Mouse (Mus musculus) forebrain, embryonic 11.5 days (tissue): ENCODE data around the gene Mvp. TPM values are rescaled to one million over a fixed set of nuclear protein-coding genes. Genes with fewer than 3 reads are reported as not detected.

Source experiments
- ATAC-seq: fragments of 200-750 bp; cut with Nextera tagmentation; replicated peaks from 2 replicates; pipeline ENCODE4 v1.8.0; 2017; ENCODE audit warnings: moderate TSS enrichment; ENCODE audit not compliant: low FRiP score
- DNase-seq: peaks from one replicate; pipeline ENCODE4 v3.0.0-alpha.2; 2017; ENCODE audit warnings: low spot score
- H3K27ac ChIP-seq: fragments of 300-500 bp; sonication (generic); 2 replicates; pipeline ENCODE4 v1.5.1; 2014; ENCODE audit warnings: low read depth, low read length
- H3K27me3 ChIP-seq: fragments of 300-500 bp; sonication (generic); 2 replicates; pipeline ENCODE4 v1.6.1; 2014; ENCODE audit warnings: mild to moderate bottlenecking, low read length, mixed read lengths; ENCODE audit not compliant: control insufficient read depth, insufficient read depth
- H3K36me3 ChIP-seq: fragments of 300-500 bp; sonication (generic); 2 replicates; pipeline ENCODE4 v1.6.1; 2014; ENCODE audit warnings: mild to moderate bottlenecking, low read length, moderate library complexity, mixed read lengths; ENCODE audit not compliant: control insufficient read depth, insufficient read depth
- H3K4me1 ChIP-seq: fragments of 300-500 bp; sonication (generic); replicated peaks from 2 replicates; pipeline ENCODE4 v1.6.1; 2014; ENCODE audit warnings: low read length, mixed read lengths; ENCODE audit not compliant: control insufficient read depth, insufficient read depth
- H3K4me2 ChIP-seq: fragments of 300-500 bp; sonication (generic); 2 replicates; pipeline ENCODE4 v1.6.1; 2014; ENCODE audit warnings: low read depth, mild to moderate bottlenecking, low read length, moderate library complexity, mixed read lengths; ENCODE audit not compliant: severe bottlenecking
- H3K4me3 ChIP-seq: fragments of 300-500 bp; sonication (generic); 2 replicates; pipeline ENCODE4 v1.5.1; 2014; ENCODE audit warnings: low read depth, low read length
- H3K9ac ChIP-seq: fragments of 300-500 bp; sonication (generic); 2 replicates; pipeline ENCODE4 v1.6.1; 2014; ENCODE audit warnings: low read length
- H3K9me3 ChIP-seq: fragments of 300-500 bp; sonication (generic); 2 replicates; pipeline ENCODE4 v1.6.1; 2016; ENCODE audit warnings: low read length, mixed read lengths; ENCODE audit not compliant: control insufficient read depth
- WGBS: fragments of 180-500 bp; shearing (Covaris S2); extraction: QIAGEN DNeasy Blood & Tissue Kit; methylation state at CpG from one replicate; pipeline ENCODE4 v1.1.7; 2014; 5-methylcytosine and 5-hydroxymethylcytosine counted together
- microRNA-seq: library from miRNA; unstranded; fragments of <30 nt; microRNA quantifications from one replicate; pipeline ENCODE4, GENCODE M21; 2016; ENCODE audit not compliant: insufficient number of aligned reads
- polyA plus RNA-seq: library from polyadenylated mRNA; unstranded; fragments of >200 nt; fragmentation: Nextera tagmentation; extraction: Ambion mirVana; gene quantifications from 2 replicates; pipeline ENCODE4 v1.2.1, GENCODE M21; 2014

Mvp gene
- polyA plus RNA-seq, 1 experiment from 2014 or later: 3.9 TPM

- H3K27me3 ChIP-seq: no peaks in the 10 kb centered on the region
- no peak overlapping the region for H3K27ac ChIP-seq
- ATAC-seq (no peak), DNase-seq (no peak)
- H3K9me3 ChIP-seq: no peaks in the 10 kb centered on the region
- H3K4me2 ChIP-seq: no peak overlapping the region
- no peaks in the 10 kb centered on the region for H3K4me1 ChIP-seq
- H3K9ac ChIP-seq: no peak overlapping the region
- 50% methylated on average over 6 of the region's 6 CpGs for WGBS
- no peak overlapping the region for H3K4me3 ChIP-seq
- H3K36me3 ChIP-seq: peaks cover 6% of the 10 kb centered on the region; the same call in 1 of the 2 replicates
Observed at GRCm38 (mm10) chr7:126941171-126941570, 73.2 kb downstream of the Mvp start.

Small RNA genes within 50 kb of the gene (microRNA-seq; reads per million reads assigned to microRNA genes)
- not detected for gene Gm44343

Other genes starting within 250 kb of the Mvp start
- 1.5 and 1.9 TPM in 2 replicates for gene Gdpd3, start 248.3 kb downstream of the Mvp start, polyA plus RNA-seq
- 63.9 and 80.5 TPM in 2 replicates for gene Ypel3, start 237.7 kb downstream of the Mvp start, polyA plus RNA-seq
- 0.28 and 0.61 TPM in 2 replicates for gene Tbx6, start 233.1 kb downstream of the Mvp start, polyA plus RNA-seq
- 348 and 392 TPM in 2 replicates for gene Ppp4c, start 222.1 kb downstream of the Mvp start, polyA plus RNA-seq
- 10.2 and 10.6 TPM in 2 replicates for gene Fam57b, start 217.0 kb downstream of the Mvp start, polyA plus RNA-seq
- gene 4930451I11Rik, start 183.0 kb downstream of the Mvp start, polyA plus RNA-seq: not detected in 2 replicates
- 9.3 and 11.2 TPM in 2 replicates for gene Doc2a, start 167.2 kb downstream of the Mvp start, polyA plus RNA-seq
- gene Hirip3, start 152.6 kb downstream of the Mvp start, polyA plus RNA-seq: 29.9 and 38.8 TPM in 2 replicates
- gene Ino80e, start 152.2 kb downstream of the Mvp start, polyA plus RNA-seq: 117 and 118 TPM in 2 replicates
- 43.4 and 44.8 TPM in 2 replicates for gene Taok2, start 129.9 kb downstream of the Mvp start, polyA plus RNA-seq
- 21.3 and 24.4 TPM in 2 replicates for gene Tmem219, start 91.7 kb downstream of the Mvp start, polyA plus RNA-seq
- gene Kctd13, start 85.7 kb downstream of the Mvp start, polyA plus RNA-seq: 26.5 and 28.8 TPM in 2 replicates
- gene Asphd1, start 65.0 kb downstream of the Mvp start, polyA plus RNA-seq: 0.25 and 0.40 TPM in 2 replicates
- 6.3 and 6.7 TPM in 2 replicates for gene Sez6l2, start 64.1 kb downstream of the Mvp start, polyA plus RNA-seq
- 68.0 and 78.7 TPM in 2 replicates for gene Cdipt, start 38.7 kb downstream of the Mvp start, polyA plus RNA-seq
- gene Cdiptos, start 38.5 kb downstream of the Mvp start, polyA plus RNA-seq: 0.88 and 1.4 TPM in 2 replicates
- not detected in 2 replicates for gene Pagr1b, start 1.9 kb upstream of the Mvp start, polyA plus RNA-seq
- 60.5 and 72.4 TPM in 2 replicates for gene Pagr1a, start 2.7 kb upstream of the Mvp start, polyA plus RNA-seq
- 60.9 and 64.7 TPM in 2 replicates for gene Gm42742, start 6.5 kb upstream of the Mvp start, polyA plus RNA-seq
- gene Prrt2, start 6.6 kb upstream of the Mvp start, polyA plus RNA-seq: 9.6 and 10.3 TPM in 2 replicates
- 106 and 132 TPM in 2 replicates for gene Maz, start 12.4 kb upstream of the Mvp start, polyA plus RNA-seq
- gene Kif22, start 27.9 kb upstream of the Mvp start, polyA plus RNA-seq: 207 and 208 TPM in 2 replicates
- not detected in 2 replicates for gene Zg16, start 72.7 kb upstream of the Mvp start, polyA plus RNA-seq
- 0.47 and 0.85 TPM in 2 replicates for gene AI467606, start 76.7 kb upstream of the Mvp start, polyA plus RNA-seq
- gene Qprt, start 107.6 kb upstream of the Mvp start, polyA plus RNA-seq: 5.4 and 5.5 TPM in 2 replicates
- 0.11 and 0.12 TPM in 2 replicates for gene Spn, start 123.2 kb upstream of the Mvp start, polyA plus RNA-seq
- gene Cd2bp2, start 181.4 kb upstream of the Mvp start, polyA plus RNA-seq: 96.5 and 104 TPM in 2 replicates
- 31.7 and 36.5 TPM in 2 replicates for gene Tbc1d10b, start 193.8 kb upstream of the Mvp start, polyA plus RNA-seq
- 11.2 and 11.3 TPM in 2 replicates for gene Mylpf, start 194.3 kb upstream of the Mvp start, polyA plus RNA-seq
- gene Zfp553, start 218.4 kb upstream of the Mvp start, polyA plus RNA-seq: 41.8 and 43.3 TPM in 2 replicates
- 32.8 and 36.6 TPM in 2 replicates for gene Sept1, start 218.5 kb upstream of the Mvp start, polyA plus RNA-seq
- gene Zfp771, start 229.7 kb upstream of the Mvp start, polyA plus RNA-seq: 53.8 and 62.5 TPM in 2 replicates
- gene Dctpp1, start 246.1 kb upstream of the Mvp start, polyA plus RNA-seq: 265 and 279 TPM in 2 replicates